In the genomic region with DNA sequence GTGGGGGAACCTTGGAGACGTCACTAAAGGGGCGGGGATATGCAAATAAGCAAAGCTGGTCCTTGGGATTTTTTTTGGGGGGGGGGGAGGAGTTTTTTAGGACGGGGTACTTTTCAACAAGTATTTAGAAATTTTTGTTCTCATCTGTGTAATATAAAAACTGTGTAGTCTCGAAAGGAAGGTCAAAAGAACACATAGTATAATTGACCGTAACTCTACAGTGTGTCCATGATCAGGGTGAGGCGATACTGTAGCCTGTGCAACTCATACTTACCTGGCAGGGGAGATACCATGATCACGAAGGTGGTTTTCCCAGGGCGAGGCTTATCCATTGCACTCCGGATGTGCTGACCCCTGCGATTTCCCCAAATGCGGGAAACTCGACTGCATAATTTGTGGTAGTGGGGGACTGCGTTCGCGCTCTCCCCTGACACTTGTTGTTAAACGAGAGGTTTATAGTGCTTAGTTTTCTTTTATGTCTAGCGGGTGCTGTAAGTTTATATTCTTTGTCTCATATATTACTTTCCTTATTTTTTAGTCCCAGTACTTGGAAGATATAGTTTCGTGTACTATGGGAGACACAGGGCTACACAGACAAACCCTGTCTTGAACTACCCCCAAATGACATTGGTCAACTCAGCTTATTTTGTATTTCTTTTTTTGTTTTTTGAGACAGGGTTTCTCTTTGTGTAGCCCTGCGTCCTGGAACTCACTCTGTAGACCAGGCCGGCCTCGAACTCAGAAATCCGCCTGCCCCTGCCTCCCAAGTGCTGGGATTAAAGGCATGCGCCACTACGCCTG, we compare ENCODE assay signal across 8 mouse cellular contexts. TPM values are rescaled to one million over a fixed set of nuclear protein-coding genes. Genes with fewer than 3 reads are reported as not detected.
DNase-seq lines count a peak whose midpoint lies in the region; ATAC-seq and TF ChIP-seq lines count a peak whose summit lies in the region.
"Not testable (repeated sequence)": the region's sequence is repeated elsewhere in the genome, so short reads cannot be mapped to it uniquely, and the experiment has no call there.

No protein-coding gene starts in this region.

- not testable (repeated sequence) for H3K36me3 ChIP-seq in E14TG2a.4 (ENCODE audit: insufficient read depth, low read length); forebrain, embryonic 13.5 days (ENCODE audit: poor library complexity, severe bottlenecking); liver, embryonic 15.5 days (replicated peaks); neural tube, embryonic 11.5 days (ENCODE audit: control insufficient read depth, insufficient read depth, low read length); stomach, embryonic 16.5 days (ENCODE audit: control insufficient read depth, insufficient read depth, low read length)

- H3K4me3 ChIP-seq in E14TG2a.4 (replicated peaks; ENCODE audit: low read length) = peak overlapping the region; percentile 57
- H3K4me3 ChIP-seq in forebrain, embryonic 13.5 days = peak overlapping the region; percentile 38
- peak overlapping the region; percentile 57 for H3K4me3 ChIP-seq in liver, embryonic 15.5 days (replicated peaks)
- H3K4me3 ChIP-seq in neural tube, embryonic 11.5 days (ENCODE audit: low read depth, low read length) = peak overlapping the region; percentile 33
- peak overlapping the region; percentile 40 for H3K4me3 ChIP-seq in stomach, embryonic 16.5 days (replicated peaks; ENCODE audit: low read length)

- under 1% methylated on average over 24 of the region's 24 CpGs for WGBS in forebrain, embryonic 13.5 days
- WGBS in liver, embryonic 15.5 days (ENCODE audit: insufficient replicate concordance) = under 1% methylated on average over 24 of the region's 24 CpGs
- 1% methylated on average over 24 of the region's 24 CpGs for WGBS in neural tube, embryonic 11.5 days
- under 1% methylated on average over 24 of the region's 24 CpGs for WGBS in stomach, embryonic 16.5 days

- peak; percentile 89 to 92 for DNase-seq in heart, postnatal 10 days
- peak; percentile 86 to 88 for DNase-seq in kidney, postnatal 4 days
- peak; percentile 80 for DNase-seq in neural tube, embryonic 11.5 days (ENCODE audit: low spot score)

- not testable (repeated sequence) for H3K9me3 ChIP-seq in E14TG2a.4 (ENCODE audit: low read length); forebrain, embryonic 13.5 days (replicated peaks); liver, embryonic 15.5 days (replicated peaks); neural tube, embryonic 11.5 days (ENCODE audit: control insufficient read depth, low read length); stomach, embryonic 16.5 days (replicated peaks; ENCODE audit: control insufficient read depth, low read length)

- H3K27me3 ChIP-seq in E14TG2a.4 (ENCODE audit: insufficient read depth, low read length); forebrain, embryonic 13.5 days; liver, embryonic 15.5 days; neural tube, embryonic 11.5 days (ENCODE audit: control insufficient read depth, insufficient read depth, low read length); stomach, embryonic 16.5 days (ENCODE audit: control insufficient read depth, insufficient read depth, low read length): not testable (repeated sequence)

- intact Hi-C loops in heart, postnatal 10 days (cut with DNase I) = loop anchor here (2.0 kb wide), 2 partner anchors 16 to 78 kb away; no protein-coding TSS in a partner anchor

- H3K4me1 ChIP-seq in E14TG2a.4 (replicated peaks; ENCODE audit: low read depth, low read length) = peaks cover 63% of the 10 kb centered on the region
- H3K4me1 ChIP-seq in forebrain, embryonic 13.5 days = peaks cover 24% of the 10 kb centered on the region; the same call in 1 of the 2 replicates
- H3K4me1 ChIP-seq in liver, embryonic 15.5 days (replicated peaks) = peaks cover 49% of the 10 kb centered on the region
- H3K4me1 ChIP-seq in neural tube, embryonic 11.5 days (ENCODE audit: control insufficient read depth, insufficient read depth, low read length); stomach, embryonic 16.5 days (ENCODE audit: control insufficient read depth, insufficient read depth, low read length): not testable (repeated sequence)

- peak overlapping the region; percentile 56 for H3K4me2 ChIP-seq in forebrain, embryonic 13.5 days
- H3K4me2 ChIP-seq in liver, embryonic 15.5 days = peak overlapping the region; percentile 63
- H3K4me2 ChIP-seq in neural tube, embryonic 11.5 days (ENCODE audit: low read depth) = peak overlapping the region; percentile 43; the same call in 1 of the 2 replicates
- peak overlapping the region; percentile 44 for H3K4me2 ChIP-seq in stomach, embryonic 16.5 days (ENCODE audit: low read depth, low read length)

- peak; percentile 68; the same call in 1 of the 2 replicates for ATAC-seq in cerebellum, adult (ENCODE audit: insufficient number of reproducible peaks, low FRiP score, low TSS enrichment)
- ATAC-seq in forebrain, embryonic 13.5 days = peak; percentile 91
- ATAC-seq in liver, embryonic 15.5 days (ENCODE audit: insufficient read depth) = peak; percentile 81
- ATAC-seq in neural tube, embryonic 11.5 days (ENCODE audit: insufficient read depth, low FRiP score, low TSS enrichment) = peak; percentile 89
- ATAC-seq in stomach, embryonic 16.5 days (ENCODE audit: insufficient read depth, low FRiP score) = peak; percentile 89

- H3K27ac ChIP-seq in forebrain, embryonic 13.5 days = peak overlapping the region; percentile 75
- H3K27ac ChIP-seq in liver, embryonic 15.5 days (replicated peaks) = peak overlapping the region; percentile 81
- 0 out of 2 replicates have a peak overlapping the region, but pooled peaks have one; percentile 5 for H3K27ac ChIP-seq in neural tube, embryonic 11.5 days (ENCODE audit: low read depth, low read length)
- peak overlapping the region; percentile 3 for H3K27ac ChIP-seq in stomach, embryonic 16.5 days (ENCODE audit: low read length)

- not testable (repeated sequence) for TF ChIP-seq CTCF in E14TG2a.4 (conservative IDR thresholded peaks at IDR 0.05; ENCODE audit: low read length)

- H3K9ac ChIP-seq in forebrain, embryonic 13.5 days = peak overlapping the region; percentile 52
- H3K9ac ChIP-seq in liver, embryonic 15.5 days = peak overlapping the region; percentile 61
- peak overlapping the region; percentile 9 for H3K9ac ChIP-seq in neural tube, embryonic 11.5 days (ENCODE audit: low read length)
- H3K9ac ChIP-seq in stomach, embryonic 16.5 days (ENCODE audit: low read length) = not testable (repeated sequence)

RNA-seq across cellular contexts. Expression of a gene that starts 21.8 kb away (rescaled TPM):
- 0.10 and 0.43 TPM in 2 replicates for polyA plus RNA-seq in forebrain, embryonic 13.5 days (2015; fragmentation: Nextera tagmentation; extraction: Ambion mirVana)
- total RNA-seq in heart, postnatal 10 days (2021) = under 1 TPM; 0.10 to 0.47 TPM
- 0.05 TPM in 2 replicates for polyA plus RNA-seq in liver, embryonic 15.5 days (2015; fragmentation: Nextera tagmentation; extraction: Ambion mirVana)
- polyA plus RNA-seq in neural tube, embryonic 11.5 days (2014; fragmentation: Nextera tagmentation; extraction: Ambion mirVana) = 0.45 and 0.61 TPM in 2 replicates
- 0.36 and 1.0 TPM in 2 replicates for polyA plus RNA-seq in stomach, embryonic 16.5 days (2015; fragmentation: Nextera tagmentation; extraction: Ambion mirVana)

RNA-seq across cellular contexts. Expression of a gene that starts 21.9 kb away (rescaled TPM):
- polyA plus RNA-seq in forebrain, embryonic 13.5 days (2015; fragmentation: Nextera tagmentation; extraction: Ambion mirVana) = 10.7 and 11.2 TPM in 2 replicates
- 1 to 10 TPM; 3.7 to 4.4 TPM for total RNA-seq in heart, postnatal 10 days (2021)
- polyA plus RNA-seq in liver, embryonic 15.5 days (2015; fragmentation: Nextera tagmentation; extraction: Ambion mirVana) = 4.1 and 4.3 TPM in 2 replicates
- polyA plus RNA-seq in neural tube, embryonic 11.5 days (2014; fragmentation: Nextera tagmentation; extraction: Ambion mirVana) = 13.0 and 13.4 TPM in 2 replicates
- 6.3 and 7.1 TPM in 2 replicates for polyA plus RNA-seq in stomach, embryonic 16.5 days (2015; fragmentation: Nextera tagmentation; extraction: Ambion mirVana)

Comparison
In these comparisons a context has a peak if more than half of its experiments do, and no peak if none do; other contexts are left out.
1. Peak in every context shown above with its lines: DNase-seq, ATAC-seq, H3K4me3 ChIP-seq and H3K27ac ChIP-seq.
2. H3K27ac ChIP-seq: peak in every context shown above with its lines; median percentile 81 in liver, embryonic 15.5 days; 75 in forebrain, embryonic 13.5 days; 5 in neural tube, embryonic 11.5 days; 3 in stomach, embryonic 16.5 days.